Mouse (Mus musculus): ENCODE measurements around the gene Dnajc17.
A peak's percentile ranks its signal among the peaks of the same experiment; 100 is the strongest.

Gene Dnajc17

GRCm38 (mm10) chr2:119156681-119157572 lies 51.7 kb downstream of the Dnajc17 start, which contains the start of gene Rmdn3:
Gene Rmdn3, minus strand, starts transcription at chr2:119157034.
- peak; percentile 81 to 85 for DNase-seq

- no peak for DNase-seq
Measured at GRCm38 (mm10) chr2:119156081-119156680, 52.4 kb downstream of the Dnajc17 start.

GRCm38 (mm10) chr2:119155388-119155787 lies 53.2 kb downstream of the Dnajc17 start:
- DNase-seq: no peak

GRCm38 (mm10) chr2:119154683-119155082 lies 53.9 kb downstream of the Dnajc17 start:
- DNase-seq: no peak

GRCm38 (mm10) chr2:119152255-119152654 lies 56.3 kb downstream of the Dnajc17 start:
- DNase-seq: no peak

GRCm38 (mm10) chr2:119147775-119148174 lies 60.8 kb downstream of the Dnajc17 start:
- no peak for DNase-seq

- no peak for DNase-seq
Measured at GRCm38 (mm10) chr2:119147160-119147678, 61.4 kb downstream of the Dnajc17 start.

GRCm38 (mm10) chr2:119146435-119146834 lies 62.2 kb downstream of the Dnajc17 start:
- no peak for DNase-seq

- no peak for DNase-seq
Measured at GRCm38 (mm10) chr2:119145199-119145598, 63.4 kb downstream of the Dnajc17 start.

- DNase-seq: no peak
Measured at GRCm38 (mm10) chr2:119136346-119136898, 72.2 kb downstream of the Dnajc17 start.

Measured in thymus, adult 18-20 months (tissue).